Mouse (Mus musculus): ENCODE data around the gene Gm21775.
"Not testable (repeated sequence)": the region's sequence is repeated elsewhere in the genome, so short reads cannot be mapped to it uniquely, and the experiment has no call there.

Gm21775 gene

GRCm38 (mm10) chrY:10553153-10553552 lies at the start of gene Gm21775:
Gene Gm21775, plus strand, starts transcription at chrY:10553453.
- DNase-seq (ENCODE audit: low spot score): not testable (repeated sequence)

GRCm38 (mm10) chrY:10535942-10536341 lies 17.3 kb upstream of the Gm21775 start, which contains the start of gene Gm20737:
Gene Gm20737, minus strand, starts transcription at chrY:10536042.
- not testable (repeated sequence) for DNase-seq (ENCODE audit: low spot score)

All from embryo, embryonic 10 days (tissue).